Mouse (Mus musculus) ovary, postnatal 10 days (tissue): ENCODE results near the gene Lurap1.

Experiments used
- DNase-seq: peaks from one replicate; pipeline ENCODE4 v3.0.0; 2022; ENCODE audit warnings: low spot score

The Lurap1 gene

DNA sequence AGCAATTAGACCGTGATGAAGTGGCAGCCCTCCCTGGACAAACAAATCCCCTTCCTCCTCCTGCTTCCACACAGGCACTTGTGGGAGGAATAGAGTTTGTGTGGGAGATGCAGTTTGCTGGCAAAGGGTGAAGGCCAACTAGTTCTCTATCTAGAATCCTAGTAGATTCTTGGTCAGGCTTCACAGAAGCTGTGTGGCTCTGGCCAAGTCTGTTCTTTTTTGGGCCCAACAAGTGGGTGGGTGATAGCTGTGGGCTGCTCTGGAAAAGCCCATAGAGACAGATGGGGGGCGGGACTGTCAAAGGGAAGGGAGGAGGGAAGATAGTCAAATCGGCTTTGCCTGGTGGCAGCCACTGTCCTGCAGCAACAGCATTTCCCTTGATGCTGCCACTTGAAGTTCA lies 9.6 kb upstream of the Lurap1 start:
- no peak for DNase-seq

DNA sequence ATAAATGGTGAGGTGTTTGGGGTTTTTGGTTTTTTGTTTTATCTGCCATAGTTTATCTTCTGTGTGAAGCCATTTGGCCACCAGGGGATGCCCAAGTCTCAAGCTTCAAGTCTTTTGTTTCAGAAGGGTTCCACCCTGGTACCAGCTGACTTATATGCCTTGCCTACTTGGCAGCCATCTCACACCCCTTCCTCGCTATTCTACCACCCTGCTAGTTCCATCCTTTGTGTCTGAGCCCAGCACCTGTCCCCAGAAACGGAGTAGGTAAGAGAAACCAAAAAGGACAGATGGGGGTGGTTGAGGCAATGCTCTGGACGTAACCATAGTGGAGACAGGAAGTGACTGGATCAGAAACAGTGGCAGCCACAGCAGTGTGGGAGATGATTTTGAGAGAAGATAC lies 8.8 kb upstream of the Lurap1 start:
- DNase-seq, result no peak

DNA sequence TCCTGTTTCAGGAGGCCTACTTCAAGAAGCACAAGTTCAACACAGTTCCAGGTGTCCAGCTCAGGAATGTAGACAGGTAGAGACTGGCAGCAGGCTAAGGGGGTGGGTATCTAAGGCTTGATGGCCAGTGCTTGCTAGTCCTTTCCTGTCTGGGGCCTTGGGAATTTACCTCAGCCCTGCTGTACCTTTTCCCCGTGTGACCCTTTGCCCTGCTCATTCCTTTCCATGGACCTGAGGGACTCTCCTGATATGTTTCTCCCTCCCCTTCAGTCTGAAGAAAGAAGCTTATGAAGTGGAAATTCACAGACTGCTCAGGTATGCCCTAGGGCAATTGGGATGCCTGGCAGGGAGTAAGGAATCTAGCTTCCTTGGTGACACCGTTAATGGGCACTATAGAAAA lies 6.7 kb upstream of the Lurap1 start:
- DNase-seq, result no peak

DNA sequence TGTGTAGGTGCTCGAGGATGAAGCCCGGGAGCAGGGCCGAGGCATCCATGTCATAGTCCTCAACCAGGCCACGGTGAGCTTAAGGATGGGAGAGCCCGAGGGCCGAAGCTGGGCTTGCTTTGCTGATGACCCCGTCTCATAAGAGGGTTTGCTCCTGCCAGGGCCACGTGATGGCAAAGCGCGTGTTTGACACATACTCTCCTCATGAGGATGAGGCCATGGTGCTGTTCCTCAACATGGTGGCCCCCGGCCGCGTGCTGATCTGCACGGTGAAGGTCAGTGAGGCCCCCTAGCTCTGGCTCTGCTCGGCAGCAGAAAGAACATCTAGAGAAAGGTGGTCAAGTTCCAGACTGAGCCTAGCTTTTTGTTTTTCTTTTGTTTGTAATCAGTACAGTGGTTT lies 1.6 kb upstream of the Lurap1 start:
- DNase-seq, result no peak

DNA sequence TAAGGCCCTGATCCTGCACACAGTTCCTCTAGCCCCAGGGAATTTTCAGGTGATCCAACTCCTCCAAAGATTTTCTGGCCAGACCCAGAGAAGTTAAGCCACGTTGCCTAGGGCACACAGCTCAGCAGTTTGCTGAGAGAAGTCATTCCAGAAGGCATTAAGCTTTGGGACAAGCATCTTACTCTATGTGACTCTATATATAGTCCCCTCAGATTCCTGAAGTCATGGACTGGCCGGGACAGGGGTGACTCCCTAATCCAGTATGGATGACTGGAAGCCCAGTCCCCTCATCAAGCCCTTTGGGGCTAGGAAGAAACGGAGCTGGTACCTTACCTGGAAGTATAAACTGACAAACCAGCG lies 296 bp downstream of the Lurap1 start:
- DNase-seq, result no peak

DNA sequence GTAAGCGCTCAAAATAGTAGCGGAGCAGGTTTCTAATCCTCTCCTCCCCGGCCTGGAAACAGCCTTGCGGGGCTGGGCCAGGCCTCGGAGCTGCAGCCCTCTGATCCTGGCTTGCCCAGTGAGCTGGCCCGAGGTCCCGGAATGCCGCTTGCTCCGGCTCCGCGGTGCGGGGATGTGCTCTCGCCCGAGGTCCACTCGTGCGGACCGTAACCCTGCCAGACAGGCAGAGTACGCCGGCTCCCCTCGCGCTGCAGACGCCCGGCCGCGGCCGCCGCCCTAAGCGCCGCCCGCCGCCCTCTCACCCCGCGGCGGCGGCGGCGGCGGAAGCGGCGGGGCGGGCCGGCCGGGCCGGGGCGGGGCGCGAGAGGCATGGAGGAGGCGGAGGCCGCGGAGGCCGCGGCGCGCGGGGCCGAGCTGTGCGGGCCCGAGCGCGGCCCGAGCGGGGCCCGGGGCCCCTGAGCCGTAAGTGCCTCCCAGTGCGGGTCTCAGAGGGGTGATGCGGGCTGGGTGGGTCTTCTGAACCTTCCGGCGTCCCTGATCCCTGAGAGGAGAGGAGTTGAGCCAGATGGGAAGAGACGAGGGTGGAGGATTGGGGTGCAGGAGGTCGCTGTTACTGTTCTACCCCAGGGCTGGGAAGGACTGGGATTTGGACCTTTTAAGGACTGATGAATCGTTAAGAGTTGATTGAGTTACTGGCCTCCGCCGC lies 829 bp downstream of the Lurap1 start:
- DNase-seq, result peak; percentile 33

DNA sequence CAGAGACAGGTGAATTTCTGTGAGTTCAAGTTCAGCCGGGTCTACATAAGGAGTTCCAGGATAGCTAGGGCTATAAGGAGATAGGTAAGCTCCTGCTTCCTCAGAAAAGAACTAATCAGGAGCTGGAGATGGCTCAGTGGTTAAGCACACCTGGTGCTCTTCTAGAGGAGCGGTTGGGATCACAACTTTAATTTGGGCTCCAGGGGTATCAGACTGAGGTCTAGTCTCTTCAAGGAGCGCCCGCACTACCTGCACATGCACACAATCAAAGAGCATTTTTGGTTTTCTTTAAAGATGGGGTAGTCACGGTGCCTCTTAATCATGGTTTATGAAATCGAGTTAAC lies 1.4 kb downstream of the Lurap1 start:
- no peak for DNase-seq

DNA sequence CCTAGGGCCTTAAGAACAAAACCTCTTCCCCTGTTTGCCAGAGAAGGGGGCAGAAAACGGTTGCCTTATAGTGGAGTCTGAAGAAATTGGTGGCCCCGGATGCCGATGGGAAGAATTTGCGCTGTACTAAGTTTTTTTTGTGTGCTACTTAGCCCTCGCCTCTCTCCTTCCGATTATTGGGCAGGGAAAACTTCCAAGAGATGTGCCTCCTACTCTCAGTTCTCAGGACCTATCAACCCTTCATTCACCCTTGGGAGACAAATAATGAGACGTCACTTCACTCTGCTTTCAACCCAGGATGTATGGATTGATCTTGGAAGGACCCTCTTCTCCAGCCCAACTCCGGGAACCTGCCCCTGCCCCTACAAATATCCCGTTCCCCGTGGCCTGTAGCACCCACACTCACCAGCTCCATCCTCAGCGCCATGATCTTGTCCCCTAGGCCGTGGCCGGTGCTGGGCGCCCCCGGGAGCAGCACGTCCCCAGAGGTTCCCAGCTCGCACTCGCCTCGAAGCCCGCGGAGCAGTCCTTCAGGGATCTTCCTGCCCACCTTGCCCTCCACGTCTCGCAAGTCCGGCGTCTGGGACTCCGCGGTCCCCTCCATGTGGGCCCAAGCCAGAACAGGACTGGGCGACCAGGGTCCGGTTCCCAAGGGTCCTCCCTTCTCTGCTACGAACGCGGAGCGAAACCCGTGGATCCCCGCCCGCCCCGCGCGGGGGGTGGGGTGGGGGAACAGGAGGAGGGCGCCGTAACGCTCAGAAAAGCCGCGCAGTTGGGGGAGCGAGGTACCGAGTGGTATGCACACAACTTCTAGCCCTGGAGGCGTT lies 7.0 kb downstream of the Lurap1 start:
- peak; percentile 56 for DNase-seq

DNA sequence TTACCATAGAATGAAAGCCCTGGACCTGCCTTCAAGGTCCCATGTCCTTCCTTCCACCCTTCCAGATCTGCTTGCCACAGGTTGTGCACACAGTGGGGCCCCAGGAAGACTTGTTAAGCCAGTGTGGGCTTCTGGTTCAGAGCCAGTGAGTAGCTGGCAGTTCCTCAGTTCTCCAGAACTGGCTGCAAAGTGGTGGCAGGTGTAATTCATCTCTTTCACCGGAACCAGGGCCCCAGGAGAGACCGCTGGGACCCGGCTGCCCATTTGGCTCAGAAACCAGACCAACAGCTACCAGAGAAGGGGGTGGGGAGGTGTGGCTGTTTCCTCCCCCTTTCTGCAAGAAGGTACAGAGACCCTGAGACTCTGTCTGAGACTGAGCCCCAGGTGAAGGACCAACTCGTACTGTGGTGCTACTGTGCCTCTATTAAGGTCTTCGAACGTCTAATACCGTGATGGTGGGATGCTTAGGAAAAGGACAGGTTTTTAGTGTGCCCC lies 7.8 kb downstream of the Lurap1 start:
- DNase-seq, result no peak

DNA sequence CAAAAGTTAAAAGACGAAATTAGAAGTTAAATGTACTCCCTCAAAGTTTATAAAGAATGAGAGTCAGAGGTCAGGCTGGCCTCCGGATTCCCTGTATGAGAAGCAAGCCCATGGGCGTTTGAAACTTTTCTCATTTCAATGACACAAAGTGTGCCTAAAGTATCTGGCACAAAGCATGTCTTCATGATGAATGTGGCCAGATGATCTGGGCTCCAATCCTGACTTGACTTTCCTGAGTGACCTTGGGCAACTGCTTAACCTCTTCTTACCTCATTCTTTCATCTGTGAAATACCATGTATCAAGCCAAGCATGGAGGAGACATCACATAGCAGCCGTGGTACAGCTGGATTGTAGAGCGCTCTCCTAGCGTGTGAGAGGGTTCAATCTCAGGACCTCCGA lies 8.9 kb downstream of the Lurap1 start:
- no peak for DNase-seq

DNA sequence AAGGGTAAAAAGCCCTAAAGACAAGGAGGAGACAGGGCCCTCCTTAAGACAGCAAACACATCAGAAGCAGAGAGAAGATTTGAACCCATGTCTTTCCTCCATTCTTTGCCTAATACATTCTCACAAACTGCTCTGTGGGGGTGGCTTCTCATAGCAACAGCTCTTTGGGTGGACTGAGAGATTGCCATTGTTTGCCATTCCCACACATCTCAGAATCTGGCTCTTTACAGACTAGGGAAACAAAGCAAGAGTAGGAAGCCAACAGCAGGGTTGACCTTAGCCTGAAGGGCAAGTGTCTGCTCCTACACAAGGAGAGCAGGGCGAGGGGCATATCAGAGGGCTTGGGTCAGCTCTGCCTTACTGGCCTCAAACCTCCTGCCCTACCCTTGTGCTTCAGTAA lies 9.4 kb downstream of the Lurap1 start:
- no peak for DNase-seq

DNA sequence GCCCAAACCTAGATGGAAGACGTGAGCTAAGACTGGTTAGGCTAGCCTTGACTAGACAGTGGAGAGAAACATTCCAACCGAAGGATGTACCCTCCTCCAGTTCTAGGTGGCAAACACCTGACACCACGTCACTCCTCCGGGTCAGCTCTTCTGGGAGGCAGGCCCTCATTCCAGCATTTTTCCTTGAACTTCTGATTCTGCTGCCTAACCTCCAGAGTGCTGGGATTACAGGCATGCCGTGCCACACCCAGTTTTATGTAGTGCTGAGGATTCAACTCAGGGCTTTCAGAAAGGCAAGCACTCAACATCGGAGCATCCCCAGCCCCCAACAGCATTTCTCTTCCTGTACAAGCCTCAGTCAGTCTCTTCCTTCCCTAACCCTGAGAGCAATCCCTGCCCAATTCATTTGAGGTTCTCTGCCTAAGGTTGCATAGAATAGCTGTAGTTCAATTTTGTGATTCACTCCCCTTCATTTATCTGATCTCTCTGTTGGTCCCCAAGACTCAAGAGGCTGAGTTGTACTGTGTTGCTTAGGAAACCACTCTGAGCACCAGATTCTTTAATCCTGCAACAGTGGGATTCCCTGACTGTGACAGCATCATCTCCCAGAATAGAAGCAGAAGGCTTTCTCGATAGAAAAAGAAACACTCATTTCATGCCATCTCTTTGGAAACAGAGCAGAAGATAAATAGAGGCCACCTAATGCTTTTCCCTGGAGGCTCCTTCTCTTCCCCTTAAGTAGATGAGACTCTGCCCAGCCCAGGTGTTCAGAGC lies 10.2 kb downstream of the Lurap1 start:
- DNase-seq, result no peak

DNA sequence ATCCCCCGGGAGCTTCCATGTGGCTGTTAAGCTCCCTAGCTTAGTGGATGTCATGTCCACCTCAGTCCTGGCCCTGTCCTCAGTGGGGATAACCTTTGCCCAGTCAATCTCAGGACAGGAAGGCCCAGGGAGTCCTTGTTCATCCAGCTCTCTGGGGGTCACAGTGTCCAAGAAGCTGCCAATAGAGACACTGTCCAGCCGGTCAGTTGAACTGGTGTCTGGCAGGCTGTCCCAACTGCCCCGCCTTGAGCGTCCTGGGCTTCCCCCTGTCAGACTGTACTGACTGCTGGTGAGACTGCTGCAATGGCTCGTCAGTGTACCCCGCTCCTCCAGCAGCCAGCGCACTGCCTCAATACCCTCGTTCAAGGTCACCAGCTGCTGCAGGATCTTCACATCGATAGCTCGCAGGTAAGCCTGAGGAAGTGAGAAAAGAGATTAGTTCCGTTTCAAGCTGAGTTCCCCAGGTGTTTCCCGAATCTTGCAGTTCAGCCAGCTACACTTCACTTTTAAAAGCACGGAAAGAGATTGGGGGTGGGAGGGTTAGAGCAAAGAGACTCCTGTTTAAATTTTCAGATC lies 13.6 kb downstream of the Lurap1 start:
- DNase-seq, result no peak

DNA sequence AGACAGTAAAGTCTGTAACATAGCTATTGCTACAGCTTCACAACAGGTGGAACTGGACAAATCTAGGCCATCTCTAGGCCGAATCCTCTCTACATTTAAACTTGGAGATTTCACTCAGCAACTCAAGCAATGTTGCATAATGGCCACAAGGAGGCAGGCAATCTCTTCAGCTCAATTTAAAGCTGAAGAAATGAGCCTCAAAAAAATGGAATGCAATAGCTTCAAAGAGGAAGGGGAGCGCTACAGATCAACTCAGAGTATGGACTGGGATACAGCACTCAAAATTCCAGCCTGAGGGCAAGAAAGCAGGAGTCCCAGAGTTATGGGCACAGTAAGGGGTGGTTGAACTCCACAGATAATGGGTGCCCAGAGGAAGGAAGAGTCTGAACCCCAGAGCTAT lies 16.1 kb downstream of the Lurap1 start:
- DNase-seq, result no peak

DNA sequence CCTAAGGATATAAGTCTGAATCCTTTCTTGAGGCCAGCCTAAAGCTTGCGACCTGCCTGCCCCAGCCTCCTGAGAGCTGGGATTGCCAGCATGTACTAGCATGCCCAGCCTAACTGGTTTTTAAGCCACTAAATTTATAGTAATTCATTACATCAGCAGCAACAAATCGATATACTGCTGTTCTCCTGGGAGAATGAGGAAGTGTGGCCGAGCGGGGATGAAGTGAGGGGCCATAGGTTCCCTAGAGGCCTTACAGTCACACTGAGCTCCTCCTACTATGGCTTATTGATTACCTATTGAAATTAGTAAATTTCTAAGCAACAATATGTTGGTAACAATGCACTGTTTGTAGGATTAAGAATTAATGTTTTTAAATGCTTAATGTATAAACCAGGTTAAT lies 18.0 kb downstream of the Lurap1 start:
- DNase-seq, result no peak

DNA sequence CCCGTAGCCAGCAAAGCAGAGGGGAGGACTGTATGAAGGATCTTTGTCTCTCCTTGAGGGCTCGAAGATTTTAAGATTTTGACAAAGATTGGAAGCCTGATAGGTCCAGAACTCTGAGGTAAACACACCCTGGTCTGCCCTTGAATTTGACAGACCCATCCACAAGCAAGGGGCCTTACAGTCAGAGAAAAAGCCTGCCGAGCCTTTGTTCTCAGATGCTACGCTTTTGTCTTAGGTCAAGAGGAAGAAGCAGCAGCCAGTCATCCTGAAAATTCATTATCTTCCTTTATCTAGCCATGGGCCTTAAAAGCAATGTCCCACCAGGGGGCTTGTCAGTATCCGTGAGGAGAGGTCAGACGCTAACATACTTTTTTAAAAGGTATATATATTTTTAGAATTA lies 23.2 kb downstream of the Lurap1 start:
- no peak for DNase-seq

DNA sequence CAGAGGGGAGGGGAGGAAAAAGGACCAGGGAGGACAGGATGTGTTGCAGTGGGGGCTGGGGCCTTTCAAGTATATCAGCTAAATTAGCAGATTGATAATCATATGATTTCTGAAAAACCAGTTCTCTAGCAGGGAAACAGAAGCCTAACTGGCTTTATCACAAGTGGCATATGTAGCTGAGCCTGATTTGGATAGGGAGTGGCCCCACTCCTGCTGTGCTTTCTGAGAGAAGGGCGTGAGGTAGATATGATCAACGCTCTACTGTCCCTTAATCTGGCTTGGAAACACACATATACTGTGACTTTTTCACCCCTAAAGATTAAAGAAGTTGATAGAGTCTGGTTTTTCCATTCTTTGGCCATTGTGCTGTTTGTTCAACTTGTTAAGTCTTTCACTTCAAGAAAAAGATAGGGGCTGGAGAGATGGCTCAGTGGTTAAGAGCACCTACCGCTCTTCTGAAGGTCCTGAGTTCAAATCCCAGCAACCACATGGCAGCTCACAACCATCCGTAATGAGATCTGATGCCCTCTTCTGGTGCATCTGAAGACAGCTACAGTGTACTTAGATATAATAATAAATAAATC lies 25.2 kb downstream of the Lurap1 start:
- no peak for DNase-seq

DNA sequence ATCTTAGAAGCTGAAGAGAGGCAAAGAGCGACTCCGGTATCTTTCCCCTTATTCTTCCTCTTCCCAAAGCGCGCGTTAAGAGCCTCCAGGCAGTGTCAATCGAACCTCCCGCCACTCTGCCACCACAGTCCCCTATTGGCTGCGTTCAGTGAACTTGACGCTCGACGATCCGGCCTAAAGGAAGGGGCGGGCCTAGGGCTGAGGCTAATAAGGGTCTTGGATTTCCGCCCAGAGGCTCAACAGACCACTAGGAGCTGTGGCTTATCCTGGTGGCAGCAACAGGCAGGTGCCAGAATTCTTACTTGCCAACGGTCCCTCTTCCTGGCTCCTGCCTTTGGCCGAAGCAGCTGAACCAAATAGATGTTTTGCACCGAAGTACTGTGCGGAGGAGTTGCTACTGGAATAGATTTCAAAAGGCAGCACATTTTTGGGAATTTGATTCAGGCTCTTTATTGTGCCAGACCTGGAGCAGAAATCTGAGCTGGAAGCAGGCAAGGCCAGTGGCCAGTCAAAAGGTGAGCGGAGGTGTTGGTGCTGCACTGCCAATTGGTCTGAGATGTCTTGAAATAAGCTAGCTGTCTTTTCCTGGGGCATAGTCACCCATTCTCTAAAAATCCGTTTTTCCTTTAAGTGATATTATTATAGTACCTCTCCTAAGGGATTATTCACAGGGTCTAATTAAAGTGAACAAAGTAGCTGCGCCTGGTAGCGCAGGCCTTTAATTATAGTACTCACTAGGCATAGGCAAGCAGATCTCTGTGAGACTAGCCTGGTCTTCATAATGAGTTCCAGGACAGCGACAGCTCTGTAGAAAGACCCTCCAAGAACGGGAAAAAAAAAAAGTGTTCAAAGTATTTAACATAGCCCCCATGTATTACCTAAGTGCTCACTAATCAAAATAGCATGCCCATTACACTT lies 27.3 kb downstream of the Lurap1 start, which contains the start of the genes Rad54l and Pomgnt1:
Rad54l (minus strand) TSS at position 89 of the 918 bp plus-strand sequence.
Pomgnt1 (plus strand) TSS at position 239 of the 918 bp plus-strand sequence.
- DNase-seq, result peak; percentile 33

DNA sequence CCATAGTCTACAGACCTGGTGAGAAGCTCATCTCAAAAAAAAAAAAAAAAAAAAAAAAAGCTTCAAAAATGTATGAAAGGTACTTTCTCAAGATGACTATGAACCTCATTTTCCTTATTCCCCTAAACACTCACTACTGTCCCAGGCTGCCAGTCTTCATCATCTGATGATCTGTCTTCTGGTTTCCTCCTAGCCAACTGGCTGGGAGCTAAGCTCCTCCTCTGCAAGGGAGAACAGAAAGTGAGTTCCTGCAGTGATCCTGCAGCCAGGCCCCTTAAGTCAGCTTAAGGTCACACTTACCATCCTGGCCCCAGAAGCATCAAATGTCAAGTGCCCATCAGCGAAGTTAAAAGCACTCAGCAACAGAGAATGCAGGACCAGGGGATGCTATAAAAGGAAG lies 28.4 kb downstream of the Lurap1 start:
- no peak for DNase-seq

DNA sequence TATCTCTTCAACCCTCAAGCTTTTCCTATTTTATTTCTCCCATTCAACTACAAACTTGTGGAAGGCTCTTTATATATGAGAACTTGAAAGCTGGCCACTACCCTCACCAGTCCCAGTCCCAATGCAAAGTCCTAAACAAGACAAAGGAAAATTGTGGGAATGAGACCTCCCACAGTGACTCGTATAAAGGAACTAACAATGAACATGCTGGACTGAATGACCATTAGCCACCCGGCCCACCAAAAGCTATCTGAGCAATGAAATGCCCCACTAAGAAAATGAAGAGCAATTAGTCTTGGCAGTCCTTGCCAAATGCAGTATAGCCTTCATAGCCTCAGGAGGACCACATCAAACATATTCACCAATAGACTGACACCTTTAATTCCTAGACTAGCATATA lies 39.7 kb downstream of the Lurap1 start:
- no peak for DNase-seq

DNA sequence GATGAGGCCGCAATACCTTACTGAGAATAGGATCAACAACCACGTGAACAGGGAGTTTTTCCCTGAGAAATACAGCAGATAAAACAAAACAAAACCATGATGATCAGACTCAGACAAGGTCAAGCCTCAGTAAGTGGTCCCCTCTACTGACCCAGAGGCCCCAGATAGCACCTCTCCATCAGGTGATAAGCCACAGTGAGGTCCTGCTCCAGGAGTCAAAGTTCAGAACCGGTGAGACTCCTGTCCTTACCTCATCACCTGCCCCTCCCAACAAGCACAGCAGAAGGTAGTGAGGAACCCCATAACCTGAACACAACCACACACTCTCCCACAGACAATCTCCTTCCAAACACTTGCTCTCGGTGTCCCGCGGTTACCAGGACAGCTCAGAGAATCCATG lies 40.4 kb downstream of the Lurap1 start:
- no peak for DNase-seq
